Mouse (Mus musculus): ENCODE measurements around the gene Pdia5.

Gene Pdia5

DNA sequence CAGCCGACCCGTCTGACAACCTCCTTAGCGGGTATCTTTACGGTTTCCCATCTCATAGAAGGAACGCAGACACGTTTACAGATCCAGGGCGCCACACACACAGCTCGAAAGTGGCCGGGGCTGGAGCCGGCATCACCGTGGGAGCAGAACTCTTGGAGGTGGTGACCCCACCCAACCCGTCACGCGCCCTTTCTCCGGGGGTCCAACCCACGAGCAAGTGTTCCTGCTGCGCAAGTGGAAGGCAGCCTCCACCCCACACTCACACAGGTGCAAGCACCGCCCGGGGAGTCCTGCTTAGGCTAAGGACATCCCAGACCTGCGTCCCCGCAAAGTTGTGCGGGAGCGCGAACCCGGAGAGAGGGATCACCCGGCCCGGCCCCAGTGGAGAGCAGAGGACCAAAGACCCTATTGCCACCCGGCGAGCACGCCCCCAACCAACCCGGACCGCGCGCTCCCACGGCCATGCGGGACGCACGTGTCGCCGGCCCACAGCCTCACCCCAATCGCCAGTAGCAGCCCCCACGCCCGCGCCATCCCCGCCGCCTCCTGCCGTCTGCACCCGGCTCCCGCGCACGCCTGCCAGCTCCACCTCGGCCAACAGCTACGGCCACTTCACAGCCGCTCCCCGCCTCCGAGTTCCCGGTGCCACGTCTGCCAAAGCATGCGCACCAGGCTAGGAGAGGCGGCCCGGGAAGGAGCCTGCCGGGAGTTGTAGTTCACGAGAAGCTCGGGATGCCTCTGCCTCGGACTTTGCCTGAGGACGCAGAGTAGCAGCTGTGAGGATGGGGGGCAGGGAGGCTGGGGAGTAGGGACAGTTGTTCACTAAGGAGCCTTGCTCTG lies at the start of gene Pdia5:
TSS of gene Pdia5 (minus strand) at position 643 of the 840 bp plus-strand sequence.
- DNase-seq = peak; percentile 95

DNA sequence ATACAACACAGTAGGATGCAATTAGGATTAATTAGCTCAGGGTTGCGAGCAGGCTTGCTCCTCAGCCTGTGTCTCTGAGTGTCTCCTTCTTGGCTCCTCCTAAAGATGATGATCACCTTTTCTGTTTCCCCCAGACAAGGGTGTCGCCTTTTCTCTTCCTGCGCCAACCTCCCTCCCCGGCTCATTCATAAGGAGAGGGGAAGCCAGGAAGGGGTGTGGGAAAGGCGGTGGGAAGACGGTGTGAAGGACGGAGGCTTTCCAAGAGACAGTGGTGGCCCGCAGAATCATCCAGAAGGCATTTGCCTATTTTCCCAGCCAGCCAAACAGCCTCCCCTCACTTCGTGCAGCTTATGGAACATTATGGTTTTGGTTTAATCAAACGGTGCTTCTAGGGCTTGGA lies 48.4 kb upstream of the Pdia5 start:
- peak; percentile 22 for DNase-seq

DNA sequence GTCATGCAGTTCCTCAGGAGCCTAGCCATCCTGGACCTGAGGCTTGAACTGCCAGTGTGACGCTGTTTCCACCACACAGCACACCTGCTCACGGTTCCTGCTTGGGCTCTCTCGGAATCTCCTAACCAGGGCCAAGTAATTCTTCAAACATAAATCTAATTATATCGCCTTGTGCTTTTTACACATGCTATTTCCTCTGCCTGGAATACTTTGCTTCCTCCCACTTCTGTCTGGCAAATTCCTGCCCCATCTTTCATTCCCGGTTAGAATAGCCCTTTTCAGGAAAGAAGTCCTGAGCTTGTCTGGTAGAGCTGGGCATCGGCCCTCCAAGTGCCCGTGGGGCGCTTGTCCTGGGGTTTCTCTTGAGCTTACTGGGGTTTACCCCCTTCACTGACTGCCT lies 47.0 kb upstream of the Pdia5 start:
- peak; percentile 36 for DNase-seq

DNA sequence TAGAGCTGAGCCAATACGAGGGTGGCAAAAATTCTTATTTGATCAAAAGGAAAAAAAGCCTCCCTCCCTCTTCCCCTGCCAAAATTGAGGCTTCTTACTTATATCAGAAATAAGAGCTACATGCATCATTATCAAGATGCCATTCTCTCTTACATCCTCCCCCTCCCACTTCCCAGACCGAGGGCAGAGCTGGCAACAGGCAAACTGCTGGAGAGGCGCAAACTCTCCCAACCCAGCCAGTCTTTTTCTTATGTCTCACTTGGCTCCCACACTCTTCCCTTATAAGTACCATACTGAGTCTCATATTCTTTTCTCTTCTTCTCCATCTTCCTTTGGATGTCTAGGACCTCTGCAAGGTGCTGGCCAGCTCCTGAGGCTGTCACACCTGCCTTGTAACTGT lies 44.0 kb upstream of the Pdia5 start:
- no peak for DNase-seq

DNA sequence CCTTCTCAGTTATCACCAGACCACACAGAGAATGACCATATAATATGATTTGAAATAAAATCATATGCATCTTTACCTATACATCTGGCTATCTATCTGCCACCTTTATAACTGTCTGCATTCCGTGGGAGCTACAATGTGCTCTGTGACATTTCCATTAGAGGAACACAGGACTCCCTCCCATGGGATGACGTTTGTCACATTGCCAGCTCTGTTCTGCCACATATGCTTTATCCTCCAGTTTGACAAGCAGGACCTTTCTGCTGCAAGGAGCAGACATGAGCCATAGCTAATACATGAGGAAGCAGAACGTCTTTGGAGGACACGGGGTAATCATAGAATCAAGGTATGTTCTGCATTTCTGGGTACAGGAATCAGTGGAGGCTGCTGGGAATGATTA lies 33.5 kb upstream of the Pdia5 start:
- no peak for DNase-seq

DNA sequence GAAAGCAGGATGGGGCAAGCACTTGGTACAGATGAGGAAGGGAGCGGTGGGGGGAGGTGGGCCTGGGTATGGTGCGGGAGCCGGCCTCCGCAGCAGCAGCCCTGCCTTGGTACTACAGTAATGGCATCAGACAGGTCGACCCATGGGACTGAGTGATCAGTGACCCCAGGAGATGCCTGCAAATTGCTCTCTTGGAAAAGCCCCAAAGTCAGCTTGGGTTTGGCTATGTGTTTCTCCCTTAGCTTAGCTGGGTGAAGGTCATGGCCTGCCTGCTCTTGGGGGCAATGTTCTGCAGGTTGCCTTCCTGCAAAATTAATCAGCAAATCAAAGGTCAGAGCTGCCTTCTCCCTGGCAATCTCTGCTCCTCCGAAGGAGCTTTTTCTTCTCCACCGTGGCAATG lies 28.6 kb upstream of the Pdia5 start:
- DNase-seq = peak; percentile 93

DNA sequence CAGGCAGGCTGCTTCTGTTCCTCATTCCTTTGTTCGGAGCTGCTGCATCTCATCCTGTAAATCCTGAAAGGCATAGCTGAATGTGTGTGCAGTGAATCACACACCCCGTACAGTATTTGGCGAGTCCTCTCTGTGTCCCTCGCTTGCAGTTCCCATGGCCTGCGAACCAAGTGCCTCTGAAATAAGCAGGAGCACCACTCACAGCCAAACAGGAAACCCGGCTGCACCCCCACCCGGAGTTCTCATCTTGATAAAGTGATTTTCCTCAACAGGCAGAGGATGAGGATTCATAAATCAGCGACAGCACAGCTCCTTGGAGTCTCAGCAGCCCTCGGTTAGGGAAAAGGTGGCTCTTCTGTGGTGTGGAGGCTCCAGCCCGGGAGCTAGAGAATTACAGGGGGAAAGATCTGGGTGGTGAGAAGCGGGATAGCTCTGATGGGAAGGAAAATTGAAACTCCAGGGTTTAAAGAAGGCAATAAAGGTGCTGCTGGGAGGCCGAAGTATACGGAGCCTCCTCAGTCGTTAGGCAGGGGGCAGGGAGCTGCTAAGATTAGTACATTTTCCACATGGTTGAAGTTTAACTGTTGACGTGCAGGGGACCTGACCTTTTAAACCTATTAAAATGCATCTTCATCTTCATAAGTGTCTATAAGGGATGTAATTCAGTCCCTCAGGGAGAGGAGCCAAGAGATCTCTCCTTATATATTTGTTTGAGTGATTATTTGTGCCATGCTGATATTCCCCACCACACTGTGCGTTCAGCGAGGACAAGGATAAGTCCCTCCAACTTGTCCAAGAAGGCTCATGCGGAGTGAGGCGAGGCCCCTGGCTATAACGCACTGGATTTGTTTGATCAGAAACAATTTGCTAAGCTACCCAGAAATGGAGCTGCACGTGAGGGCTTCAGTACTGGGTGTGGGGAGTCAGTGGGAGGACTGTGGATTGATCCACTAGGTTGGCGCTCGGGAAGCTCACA lies 27.6 kb upstream of the Pdia5 start:
- peak; percentile 77 for DNase-seq

DNA sequence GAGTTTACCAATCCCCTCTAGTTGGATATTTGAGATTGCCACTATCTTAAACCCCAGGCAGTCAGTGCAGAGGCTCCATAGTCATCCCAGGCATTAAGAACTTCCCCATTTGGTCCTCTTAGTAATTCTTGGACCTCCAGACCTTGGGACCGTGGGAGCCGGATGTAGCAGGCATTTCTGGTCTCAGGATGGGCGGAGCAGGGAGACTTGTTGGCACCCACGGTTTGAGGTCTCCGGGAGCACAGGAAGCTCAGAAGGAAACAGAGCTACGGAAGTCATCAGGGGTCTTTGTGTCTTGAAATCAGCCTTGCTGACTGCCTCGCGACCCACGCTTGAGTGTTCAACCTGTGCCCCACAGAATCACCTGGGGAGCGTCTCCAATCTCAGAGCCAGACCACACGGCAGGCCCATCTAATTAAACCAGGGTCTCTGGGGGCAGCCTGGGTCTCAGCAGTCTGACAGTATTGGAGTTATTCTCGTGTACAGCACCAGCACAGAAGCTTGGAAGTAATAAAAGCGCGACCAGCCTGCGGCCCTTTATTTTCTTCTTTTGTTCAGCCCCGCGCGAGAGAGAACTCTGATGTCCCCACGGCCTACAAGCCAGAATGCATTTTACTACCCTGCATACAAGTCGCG lies 25.4 kb upstream of the Pdia5 start:
- DNase-seq = peak; percentile 56

DNA sequence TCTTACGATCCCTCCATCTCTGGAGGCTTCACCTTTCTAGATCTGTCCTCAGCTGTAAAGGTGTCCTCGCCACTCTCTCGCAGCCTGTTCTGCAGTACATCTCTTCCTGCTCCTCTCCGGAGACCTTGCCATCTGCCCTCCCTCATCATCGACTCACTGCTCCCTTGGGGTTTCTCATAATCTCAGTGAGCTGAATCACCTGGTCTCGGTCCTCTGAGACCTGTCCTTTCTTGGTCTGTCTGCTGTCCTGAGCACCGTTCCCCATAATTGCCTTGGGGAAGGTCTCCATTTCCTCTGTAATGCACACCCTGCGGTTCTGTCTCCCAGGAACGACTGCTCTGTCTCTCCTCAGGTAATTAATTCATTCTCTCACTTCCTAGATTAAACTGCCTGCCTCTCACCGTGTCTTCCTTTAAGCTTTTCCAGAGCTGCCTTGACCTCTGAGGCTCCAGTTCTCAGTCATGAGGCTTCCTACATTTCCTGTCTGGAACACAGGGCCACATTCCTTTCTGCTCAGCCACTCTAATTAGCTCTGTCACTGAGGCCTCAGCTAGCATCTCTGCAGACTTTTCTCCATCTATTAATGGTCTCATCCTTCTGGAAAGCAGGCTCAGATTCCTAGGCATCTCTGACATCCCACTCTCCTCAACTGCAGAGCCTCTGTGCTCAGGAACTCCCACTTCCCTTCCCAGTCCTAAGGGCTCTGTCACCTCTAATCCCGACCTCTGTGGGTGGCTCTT lies 18.8 kb upstream of the Pdia5 start:
- no peak for DNase-seq

DNA sequence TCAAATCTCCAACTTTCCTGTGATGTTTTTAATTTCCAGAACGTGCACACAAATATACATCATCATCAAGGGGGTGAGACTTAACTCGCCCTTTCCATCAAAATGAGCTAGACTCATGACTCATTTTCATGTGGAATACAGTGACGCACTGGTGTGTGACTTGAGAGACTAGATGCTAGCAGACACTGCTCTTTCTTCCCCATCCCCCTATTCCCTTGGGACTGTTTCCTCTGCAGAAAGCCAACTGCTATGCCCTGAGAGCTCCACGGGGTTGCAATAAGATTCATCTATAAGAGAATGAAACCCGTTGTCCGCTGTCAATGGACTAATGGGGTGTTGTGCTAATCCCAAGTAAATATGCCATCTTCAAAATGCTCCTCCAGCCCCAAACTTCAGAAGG lies 17.9 kb upstream of the Pdia5 start:
- DNase-seq = no peak

DNA sequence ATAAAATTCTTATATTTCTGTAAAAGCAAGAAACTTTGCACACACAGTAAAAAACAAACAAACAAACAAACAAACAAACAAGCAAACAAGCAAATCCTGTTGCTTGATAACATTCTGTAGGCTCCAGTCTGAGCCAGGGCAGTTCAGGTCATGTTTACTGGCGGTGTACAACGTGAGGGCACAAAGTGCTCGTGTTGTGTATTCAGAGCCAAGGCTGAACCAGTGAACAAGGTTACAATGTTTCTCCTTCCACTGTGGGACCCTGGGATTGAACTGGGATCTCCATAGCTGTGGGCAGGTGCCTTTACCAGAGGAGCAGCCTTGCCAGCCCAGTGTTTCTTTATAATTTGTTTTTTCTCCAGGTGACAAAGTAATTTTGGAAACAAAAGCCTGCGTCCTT lies 15.1 kb upstream of the Pdia5 start:
- no peak for DNase-seq

DNA sequence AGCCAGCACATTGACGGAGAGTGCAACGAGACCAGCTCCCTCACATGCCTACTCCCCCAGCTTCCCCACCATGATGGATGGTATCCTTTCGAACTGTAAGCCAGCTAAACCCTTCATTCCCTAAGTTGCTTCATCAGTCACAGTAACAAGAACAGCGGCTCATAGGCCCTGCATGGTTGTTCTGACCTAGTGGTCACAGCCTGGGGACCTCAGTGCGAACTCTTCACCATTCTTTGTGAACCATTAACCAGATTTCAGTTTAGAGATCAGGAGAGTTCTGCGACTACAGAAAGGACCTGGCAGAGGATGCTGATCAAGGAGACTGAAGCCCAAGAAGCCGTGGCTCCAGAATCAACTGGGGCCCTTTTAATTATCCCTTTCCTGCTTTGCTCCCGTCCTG lies 13.6 kb upstream of the Pdia5 start:
- DNase-seq = peak; percentile 60

DNA sequence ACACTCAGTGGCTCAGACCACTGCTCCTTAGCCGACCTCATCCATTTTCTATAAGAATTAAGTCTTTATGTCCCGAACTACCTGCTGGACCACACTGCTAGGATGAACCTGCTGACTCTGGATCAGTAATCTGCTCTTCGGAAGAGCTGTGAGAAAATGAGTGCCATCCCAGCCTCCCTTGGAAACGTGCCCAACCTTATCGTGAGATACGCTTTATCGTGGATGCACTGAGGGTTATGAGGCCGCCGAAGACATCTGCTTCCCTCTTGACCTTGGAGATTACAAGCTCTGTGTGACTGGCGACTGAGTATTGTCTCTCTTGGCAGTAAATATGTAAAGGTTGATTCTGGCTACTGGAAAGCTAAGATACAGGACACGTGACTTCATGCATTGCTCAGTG lies 11.8 kb upstream of the Pdia5 start:
- DNase-seq = no peak

DNA sequence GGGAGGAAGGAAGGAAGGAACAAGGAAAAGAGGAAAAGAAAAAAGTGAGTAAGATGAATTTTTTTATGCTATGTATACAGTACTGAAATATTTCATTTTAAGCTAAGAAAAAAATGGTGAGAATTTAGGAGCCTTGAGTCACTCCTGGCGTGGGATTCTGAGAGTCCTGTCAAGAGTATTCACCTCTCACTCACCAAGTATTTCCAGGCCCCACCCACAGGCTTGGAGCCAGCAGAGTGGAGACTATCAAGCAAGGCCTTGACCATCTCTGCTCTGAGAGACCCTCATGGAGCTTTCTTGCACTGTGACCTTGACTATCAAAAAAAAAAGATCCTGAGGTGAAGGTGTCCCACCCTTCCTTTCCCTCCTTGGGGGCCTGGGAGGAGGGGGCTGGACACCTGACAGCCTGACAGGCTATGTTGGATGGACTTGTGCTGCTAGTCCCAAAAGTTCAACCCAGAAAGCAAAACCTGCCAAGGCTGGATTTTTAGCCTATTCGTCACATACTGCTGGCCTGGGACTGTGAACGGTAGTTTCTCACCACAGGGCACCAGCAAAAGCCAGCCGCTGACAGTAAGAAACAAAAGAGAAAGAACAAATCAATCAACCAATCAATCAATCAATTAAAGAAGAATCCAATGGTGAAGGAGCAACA lies 10.6 kb upstream of the Pdia5 start:
- no peak for DNase-seq

DNA sequence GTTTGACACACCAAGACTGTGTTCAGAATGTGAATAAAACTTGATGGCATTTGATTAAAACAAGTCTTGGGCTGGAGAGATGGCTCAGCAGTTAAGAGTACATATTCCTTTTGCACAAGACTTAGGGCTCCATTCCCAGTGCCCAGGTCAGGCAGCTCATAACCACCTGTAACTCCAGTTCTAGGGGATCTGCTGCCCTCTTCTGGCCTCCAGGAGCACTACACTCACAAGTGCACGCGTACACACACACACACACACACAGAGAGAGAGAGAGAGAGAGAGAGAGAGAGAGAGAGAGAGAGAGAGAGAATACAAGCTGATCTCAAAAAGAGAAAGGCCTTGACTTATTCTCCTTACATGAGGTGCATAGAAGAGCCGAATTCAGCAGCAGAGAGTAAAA lies 9.7 kb upstream of the Pdia5 start:
- DNase-seq = no peak

DNA sequence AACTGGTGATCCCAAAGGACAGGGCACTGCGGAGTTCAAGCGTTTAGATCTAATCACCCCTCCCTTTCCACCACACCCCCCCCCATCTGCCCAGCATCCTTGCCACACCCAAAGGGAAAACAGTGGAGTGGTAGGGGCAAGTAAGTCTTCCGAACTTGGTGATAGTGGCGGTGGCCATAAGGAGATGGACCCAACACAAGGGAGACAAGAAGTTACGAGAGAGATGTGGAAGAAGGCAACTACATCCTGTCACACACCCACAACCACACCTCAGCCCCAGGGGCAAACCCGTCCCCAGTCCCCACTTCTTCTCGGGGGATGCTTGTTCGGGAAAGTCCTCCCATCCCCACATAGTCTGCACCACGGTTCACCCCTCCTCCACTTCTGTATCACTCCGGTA lies 880 bp downstream of the Pdia5 start:
- no peak for DNase-seq

DNA sequence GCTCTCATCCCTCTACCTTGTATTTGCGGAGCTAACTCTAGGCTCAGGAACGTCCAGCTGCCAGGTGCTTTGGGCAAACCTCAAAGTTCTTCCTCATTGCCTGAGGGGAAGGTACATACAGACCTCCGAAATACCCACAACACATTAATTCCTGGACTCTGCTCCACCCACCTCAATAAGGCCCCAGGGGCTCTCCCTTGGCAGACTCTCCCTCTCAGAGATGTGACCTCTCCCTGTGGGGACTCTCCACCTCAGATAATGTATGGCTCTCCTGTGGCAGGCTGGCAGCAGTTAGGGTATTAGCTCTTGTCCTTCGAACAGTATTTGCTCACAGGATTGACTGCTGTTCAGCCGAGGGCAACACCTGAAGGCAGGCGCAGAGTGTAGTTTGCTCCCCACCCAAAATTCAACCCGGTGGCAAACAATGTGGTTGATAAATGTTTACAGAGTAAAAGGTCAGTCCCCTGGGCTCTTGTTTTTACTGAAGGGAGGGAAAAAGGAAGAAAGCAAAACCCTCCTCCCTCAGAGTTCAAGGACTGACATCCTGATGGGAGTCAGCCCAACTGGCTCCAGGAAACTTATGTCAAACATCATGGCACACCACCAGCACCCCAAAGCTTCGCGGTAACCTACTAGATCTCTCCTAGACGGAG lies 1.5 kb downstream of the Pdia5 start:
- DNase-seq = peak; percentile 43

DNA sequence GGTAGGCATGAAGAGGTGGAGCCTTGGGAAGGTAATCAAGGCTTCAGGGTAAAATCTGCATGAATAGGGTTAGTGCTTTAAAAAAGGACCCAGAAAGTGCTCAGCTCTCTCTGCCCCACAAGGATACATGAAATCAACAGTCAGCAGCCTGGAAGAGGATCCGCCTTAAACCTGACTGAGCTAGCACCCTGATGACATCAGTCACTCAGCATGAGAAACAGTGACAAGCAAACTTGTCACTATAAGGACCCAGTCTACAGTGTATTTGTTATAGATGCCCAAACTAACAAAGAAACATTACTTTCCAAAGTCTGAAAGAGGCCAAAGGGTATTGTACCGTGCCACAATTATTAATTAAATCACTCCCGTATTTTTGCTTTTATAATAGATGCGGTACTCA lies 2.9 kb downstream of the Pdia5 start:
- no peak for DNase-seq

DNA sequence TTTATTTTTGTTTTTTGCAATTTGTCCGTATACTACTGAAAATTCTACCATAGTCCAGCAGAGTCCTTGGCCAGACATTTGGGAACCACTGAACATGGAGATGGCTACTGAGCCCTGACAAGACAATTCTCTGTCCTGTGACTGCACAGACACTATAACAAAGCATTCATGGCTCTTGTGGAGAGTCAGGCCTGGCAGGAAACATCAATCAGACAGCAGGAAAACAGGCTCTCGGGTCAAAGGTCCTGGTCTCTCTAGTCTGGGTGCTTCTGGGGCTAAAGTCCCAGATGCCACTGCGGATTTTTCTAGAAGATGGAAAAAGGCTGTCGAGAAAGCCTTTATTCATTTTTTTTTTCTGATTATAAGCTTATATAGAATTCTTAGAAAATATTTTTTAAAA lies 3.6 kb downstream of the Pdia5 start:
- peak; percentile 83 for DNase-seq

DNA sequence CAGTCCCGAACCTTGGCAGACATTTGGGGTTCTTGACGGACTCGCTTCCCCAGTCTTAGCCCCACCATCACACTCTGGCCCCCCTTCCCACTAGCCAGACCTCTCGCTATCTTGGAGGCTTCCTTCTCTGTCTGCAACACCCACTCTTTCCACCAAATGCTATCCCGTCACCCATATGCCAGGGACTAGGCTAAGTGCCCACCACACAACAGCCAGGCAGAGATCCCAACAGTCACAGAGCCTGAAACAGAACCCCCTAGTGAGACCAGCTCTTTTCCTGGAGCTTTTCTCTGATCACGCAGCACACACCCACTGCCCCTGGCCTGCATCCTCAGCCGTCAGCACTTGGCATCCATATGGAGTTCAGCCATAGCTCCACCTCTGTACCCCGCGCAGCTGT lies 5.0 kb downstream of the Pdia5 start:
- DNase-seq = no peak

DNA sequence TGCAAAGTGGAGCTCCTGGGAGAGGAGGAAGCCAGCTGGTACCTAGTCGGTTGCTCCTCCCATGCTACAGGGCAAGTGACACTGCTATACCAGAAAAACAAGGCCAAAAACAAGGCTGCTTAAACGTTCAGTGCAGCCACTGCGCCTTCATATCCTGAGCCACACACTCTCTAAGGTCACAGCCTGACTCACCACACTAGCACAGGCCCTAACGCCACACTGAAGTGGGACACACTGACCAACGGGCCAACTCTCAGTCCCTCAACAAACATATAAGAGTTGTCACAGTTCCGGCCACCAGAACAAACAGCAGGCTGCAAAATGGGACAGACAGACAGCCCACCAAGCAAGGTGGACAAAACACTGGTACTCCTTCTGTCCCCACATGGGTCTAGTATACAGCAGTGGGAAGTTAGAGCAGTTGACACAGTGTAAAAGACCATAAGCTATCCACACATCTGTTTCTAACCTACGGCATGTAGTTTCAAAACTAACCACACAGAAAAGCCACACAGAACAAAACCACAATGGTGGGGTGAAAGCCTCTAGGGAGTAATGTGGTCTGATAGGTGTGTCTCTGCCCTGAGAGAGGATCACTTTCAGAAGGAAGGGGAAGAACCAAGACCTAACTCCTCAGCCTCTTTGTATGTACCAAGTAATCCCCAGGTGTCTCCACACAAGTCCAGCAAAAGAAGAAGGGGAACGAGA lies 6.0 kb downstream of the Pdia5 start:
- DNase-seq = no peak

Measured in kidney, adult 9 months (tissue).